Mouse (Mus musculus) heart, embryonic 16.5 days (tissue): ENCODE data around the gene Fbxw10. TPM values are rescaled to one million over a fixed set of nuclear protein-coding genes. Genes with fewer than 3 reads are reported as not detected.
A peak's percentile ranks its signal among the peaks of the same experiment; 100 is the strongest.

Source experiments
- ATAC-seq: fragments of 200-750 bp; cut with Nextera tagmentation; replicated peaks from 2 replicates; pipeline ENCODE4 v1.8.0; 2017; ENCODE audit warnings: moderate number of reproducible peaks; ENCODE audit not compliant: insufficient read depth, low FRiP score; ENCODE audit errors: extremely low read depth
- H3K27ac ChIP-seq: fragments of 300-500 bp; sonication (generic); 2 replicates; pipeline ENCODE4 v1.5.1; 2014; ENCODE audit warnings: mild to moderate bottlenecking, low read length, control low read depth, moderate library complexity
- H3K27me3 ChIP-seq: fragments of 300-500 bp; sonication (generic); 2 replicates; pipeline ENCODE4 v1.6.1; 2014; ENCODE audit warnings: low read length, mixed read lengths; ENCODE audit not compliant: control insufficient read depth, insufficient read depth
- H3K36me3 ChIP-seq: fragments of 300-500 bp; sonication (generic); 2 replicates; pipeline ENCODE4 v1.6.1; 2014; ENCODE audit not compliant: control insufficient read depth, insufficient read depth
- H3K4me1 ChIP-seq: fragments of 300-500 bp; sonication (generic); 2 replicates; pipeline ENCODE4 v1.6.1; 2014; ENCODE audit warnings: low read length, mixed read lengths; ENCODE audit not compliant: control insufficient read depth, insufficient read depth
- H3K4me2 ChIP-seq: fragments of 300-500 bp; sonication (generic); 2 replicates; pipeline ENCODE4 v1.6.1; 2014; ENCODE audit warnings: low read depth, mild to moderate bottlenecking, control low read depth, low read length
- H3K4me3 ChIP-seq: fragments of 300-500 bp; sonication (generic); 2 replicates; pipeline ENCODE4 v1.5.1; 2014; ENCODE audit warnings: mild to moderate bottlenecking, control low read depth, low read length
- H3K9ac ChIP-seq: fragments of 300-500 bp; sonication (generic); 2 replicates; pipeline ENCODE4 v1.6.1; 2014; ENCODE audit warnings: low read length, control low read depth
- H3K9me3 ChIP-seq: fragments of 300-500 bp; sonication (generic); replicated peaks from 2 replicates; pipeline ENCODE4 v1.6.1; 2016; ENCODE audit warnings: low read length; ENCODE audit not compliant: control insufficient read depth
- WGBS: fragments of 180-500 bp; shearing (Covaris S2); extraction: QIAGEN DNeasy Blood & Tissue Kit; methylation state at CpG from one replicate; pipeline ENCODE4 v1.1.7; 2014; 5-methylcytosine and 5-hydroxymethylcytosine counted together
- polyA plus RNA-seq: library from polyadenylated mRNA; unstranded; fragments of >200 nt; fragmentation: Nextera tagmentation; extraction: Ambion mirVana; gene quantifications from 2 replicates; pipeline ENCODE4 v1.2.1, GENCODE M21; 2015

Fbxw10 gene
- polyA plus RNA-seq, 1 experiment from 2014 or later = 0.45 TPM

GRCm38 (mm10) chr11:62816591-62816990, 30.3 kb upstream of the Fbxw10 start:
- no peak for ATAC-seq
- Histone ChIP-seq H3K9ac (no peak overlapping the region), H3K9me3 (no peaks in the 10 kb centered on the region), H3K4me2 (no peak overlapping the region), H3K4me3 (no peak overlapping the region), H3K36me3 (no peaks in the 10 kb centered on the region), H3K4me1 (peaks cover 17% of the 10 kb centered on the region), H3K27ac (no peak overlapping the region), H3K27me3 (no peaks in the 10 kb centered on the region)
- 55% methylated on average over 6 of the region's 6 CpGs for WGBS

GRCm38 (mm10) chr11:62819059-62819686, 27.7 kb upstream of the Fbxw10 start:
- Histone ChIP-seq H3K36me3 (no peaks in the 10 kb centered on the region), H3K4me2 (no peak overlapping the region), H3K9ac (no peak overlapping the region), H3K4me1 (peaks cover 12% of the 10 kb centered on the region), H3K27ac (no peak overlapping the region), H3K4me3 (no peak overlapping the region), H3K9me3 (no peaks in the 10 kb centered on the region), H3K27me3 (no peaks in the 10 kb centered on the region)
- WGBS = 91% methylated on average over 8 of the region's 8 CpGs
- no peak for ATAC-seq

GRCm38 (mm10) chr11:62820059-62820541, 26.8 kb upstream of the Fbxw10 start, which contains the start of gene Trim16:
Gene Trim16 (plus strand): TSS chr11:62820231.
- Histone ChIP-seq H3K4me2 (peak within 1 kb of the TSS; percentile 69), H3K4me1 (peaks cover 12% of the 10 kb centered on the region), H3K9me3 (no peaks in the 10 kb centered on the region), H3K4me3 (peak within 1 kb of the TSS; percentile 58), H3K36me3 (no peaks in the 10 kb centered on the region), H3K9ac (peak within 1 kb of the TSS; percentile 64), H3K27ac (peak within 1 kb of the TSS; percentile 73), H3K27me3 (no peaks in the 10 kb centered on the region)
- WGBS = 3% methylated on average over 15 of the region's 15 CpGs
- ATAC-seq = peak; percentile 72

- 8% methylated on average over 16 of the region's 16 CpGs for WGBS
- no peaks in the 10 kb centered on the region for H3K27me3 ChIP-seq
- H3K4me2 ChIP-seq = peak overlapping the region; percentile 69
- H3K36me3 ChIP-seq = no peaks in the 10 kb centered on the region
- H3K9me3 ChIP-seq = no peaks in the 10 kb centered on the region
- H3K27ac ChIP-seq = peak overlapping the region; percentile 73
- peak overlapping the region; percentile 64 for H3K9ac ChIP-seq
- peaks cover 12% of the 10 kb centered on the region for H3K4me1 ChIP-seq
- 0 out of 2 replicates have a peak, but pooled peaks have one; percentile 24 for ATAC-seq
- peak overlapping the region; percentile 58 for H3K4me3 ChIP-seq
Observed at GRCm38 (mm10) chr11:62820661-62821437, 26.0 kb upstream of the Fbxw10 start.

- H3K27ac ChIP-seq = peak overlapping the region; percentile 58
- H3K9ac ChIP-seq = 0 out of 2 replicates have a peak overlapping the region, but pooled peaks have one; percentile 16
- peak overlapping the region; percentile 36 for H3K4me3 ChIP-seq
- WGBS = 38% methylated on average over 5 of the region's 5 CpGs
- no peaks in the 10 kb centered on the region for H3K9me3 ChIP-seq
- no peak for ATAC-seq
- H3K4me2 ChIP-seq = peak overlapping the region; percentile 47
- H3K4me1 ChIP-seq = peaks cover 12% of the 10 kb centered on the region
- H3K27me3 ChIP-seq = no peaks in the 10 kb centered on the region
- H3K36me3 ChIP-seq = no peaks in the 10 kb centered on the region
Observed at GRCm38 (mm10) chr11:62821893-62822292, 25.0 kb upstream of the Fbxw10 start.

- H3K27ac ChIP-seq = no peak overlapping the region
- H3K9me3 ChIP-seq = no peaks in the 10 kb centered on the region
- WGBS = 61% methylated on average over 7 of the region's 7 CpGs
- H3K27me3 ChIP-seq = no peaks in the 10 kb centered on the region
- ATAC-seq = no peak
- peaks cover 12% of the 10 kb centered on the region for H3K4me1 ChIP-seq
- no peaks in the 10 kb centered on the region for H3K36me3 ChIP-seq
- H3K4me2 ChIP-seq = no peak overlapping the region
- H3K9ac ChIP-seq = no peak overlapping the region
- H3K4me3 ChIP-seq = no peak overlapping the region
Observed at GRCm38 (mm10) chr11:62824211-62824610, 22.7 kb upstream of the Fbxw10 start.

- no peak overlapping the region for H3K4me2 ChIP-seq
- ATAC-seq = no peak
- no peak overlapping the region for H3K27ac ChIP-seq
- no peaks in the 10 kb centered on the region for H3K9me3 ChIP-seq
- no peak overlapping the region for H3K4me3 ChIP-seq
- H3K27me3 ChIP-seq = no peaks in the 10 kb centered on the region
- 67% methylated on average over 9 of the region's 9 CpGs for WGBS
- no peaks in the 10 kb centered on the region; the same call in 1 of the 2 replicates for H3K36me3 ChIP-seq
- peaks cover 4% of the 10 kb centered on the region; the same call in 1 of the 2 replicates for H3K4me1 ChIP-seq
- no peak overlapping the region for H3K9ac ChIP-seq
Observed at GRCm38 (mm10) chr11:62825222-62826105, 21.4 kb upstream of the Fbxw10 start.

GRCm38 (mm10) chr11:62826106-62826733, 20.6 kb upstream of the Fbxw10 start:
- Histone ChIP-seq H3K4me3 (no peak overlapping the region), H3K27ac (no peak overlapping the region), H3K27me3 (no peaks in the 10 kb centered on the region), H3K9ac (no peak overlapping the region), H3K4me1 (no peaks in the 10 kb centered on the region), H3K9me3 (no peaks in the 10 kb centered on the region), H3K4me2 (no peak overlapping the region), H3K36me3 (no peaks in the 10 kb centered on the region; the same call in 1 of the 2 replicates)
- no peak for ATAC-seq
- WGBS = 73% methylated on average over 6 of the region's 6 CpGs
